Mouse (Mus musculus) G1E (cell line): ENCODE data around the gene Rars2.

Experiments
- CTCF ChIP-seq: IDR thresholded peaks from 2 replicates; pipeline ENCODE4 v1.5.1; 2012; ENCODE audit warnings: low read depth, low read length, inconsistent platforms, mixed read lengths
- GATA1 ChIP-seq: IDR thresholded peaks from 2 replicates; pipeline ENCODE4 v1.6.1; 2012; ENCODE audit warnings: borderline replicate concordance, low read length, inconsistent platforms, mixed read lengths
- GATA2 ChIP-seq: IDR thresholded peaks from 2 replicates; pipeline ENCODE4 v1.6.1; 2012; ENCODE audit warnings: low read depth, low read length, inconsistent platforms, borderline replicate concordance
- POLR2AphosphoS5 ChIP-seq: IDR thresholded peaks from 2 replicates; pipeline ENCODE4 v1.6.1; 2012; ENCODE audit warnings: low read depth, low read length, inconsistent platforms; ENCODE audit not compliant: insufficient replicate concordance
- TAL1 ChIP-seq: conservative IDR thresholded peaks from 2 replicates; pipeline ENCODE4 v1.6.1; 2012; ENCODE audit warnings: low read depth, low read length, inconsistent platforms, mixed read lengths

DNA sequence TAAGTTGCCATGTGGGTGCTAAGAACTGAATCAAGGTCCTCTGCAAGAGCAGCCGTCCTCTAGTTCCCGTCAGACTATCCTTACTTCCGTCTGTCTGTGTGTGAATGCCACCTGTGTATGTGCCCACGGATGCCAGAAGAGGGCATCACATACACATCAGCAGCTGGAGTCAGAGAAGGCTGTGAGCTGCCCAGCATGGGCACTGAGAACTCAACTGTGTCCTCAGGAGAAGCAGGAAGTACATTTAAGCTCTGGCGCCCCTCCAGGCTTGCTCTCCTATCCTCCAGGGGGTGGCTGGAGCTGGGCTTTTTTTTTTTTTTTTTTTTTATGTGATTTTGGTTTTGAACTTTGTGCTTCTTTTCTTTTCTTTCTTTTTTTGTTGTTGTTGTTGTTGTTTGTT is 65.8 kb downstream of the Rars2 start:
- no peak for TF ChIP-seq CTCF
- no peak for TF ChIP-seq GATA2
- TF ChIP-seq GATA1, result no peak
- no peak for TF ChIP-seq TAL1
- TF ChIP-seq POLR2AphosphoS5, result no peak
